Mouse (Mus musculus) lung, postnatal 0 days (tissue): ENCODE measurements around the gene Tnfrsf21. TPM values are rescaled to one million over a fixed set of nuclear protein-coding genes. Genes with fewer than 3 reads are reported as not detected.

Source experiments
- ATAC-seq: fragments of 200-750 bp; cut with Nextera tagmentation; 2 replicates; pipeline ENCODE4 v1.8.0; 2017; ENCODE audit warnings: moderate library complexity
- DNase-seq: peaks from one replicate; pipeline ENCODE4 v3.0.0-alpha.2; 2016; ENCODE audit warnings: low spot score
- H3K27ac ChIP-seq: fragments of 300-500 bp; sonication (generic); 2 replicates; pipeline ENCODE4 v1.5.1; 2014; ENCODE audit warnings: antibody characterized with exemption, mild to moderate bottlenecking, low read length, mixed read lengths
- H3K27me3 ChIP-seq: fragments of 300-500 bp; sonication (generic); replicated peaks from 2 replicates; pipeline ENCODE4 v1.6.1; 2014; ENCODE audit warnings: low read length, mixed read lengths; ENCODE audit not compliant: insufficient read depth
- H3K36me3 ChIP-seq: fragments of 300-500 bp; sonication (generic); 2 replicates; pipeline ENCODE4 v1.6.1; 2014; ENCODE audit warnings: low read length, mixed read lengths; ENCODE audit not compliant: insufficient read depth
- H3K4me1 ChIP-seq: fragments of 300-500 bp; sonication (generic); 2 replicates; pipeline ENCODE4 v1.6.1; 2014; ENCODE audit warnings: antibody characterized with exemption, low read depth, low read length, mixed read lengths; ENCODE audit not compliant: insufficient read depth
- H3K4me2 ChIP-seq: fragments of 300-500 bp; sonication (generic); replicated peaks from 2 replicates; pipeline ENCODE4 v1.6.1; 2014; ENCODE audit warnings: low read depth, mild to moderate bottlenecking, low read length, moderate library complexity, mixed read lengths
- H3K4me3 ChIP-seq: fragments of 300-500 bp; sonication (generic); 2 replicates; pipeline ENCODE4 v1.5.1; 2014; ENCODE audit warnings: low read depth, low read length
- H3K9ac ChIP-seq: fragments of 300-500 bp; sonication (generic); replicated peaks from 2 replicates; pipeline ENCODE4 v1.6.1; 2014; ENCODE audit warnings: low read depth, mild to moderate bottlenecking
- H3K9me3 ChIP-seq: fragments of 300-500 bp; sonication (generic); 2 replicates; pipeline ENCODE4 v1.6.1; 2016; ENCODE audit warnings: low read length, mixed read lengths
- CTCF ChIP-seq: IDR thresholded peaks from 2 replicates; pipeline ENCODE4 v1.5.1; 2016; ENCODE audit warnings: antibody characterized with exemption, mild to moderate bottlenecking
- EP300 ChIP-seq: IDR thresholded peaks from 2 replicates; pipeline ENCODE4 v1.6.1; 2016; ENCODE audit warnings: antibody characterized with exemption, mild to moderate bottlenecking, control low read depth
- WGBS: fragments of 180-500 bp; shearing (Covaris S2); extraction: QIAGEN DNeasy Blood & Tissue Kit; methylation state at CpG from one replicate; pipeline ENCODE4 v1.1.7; 2014; 5-methylcytosine and 5-hydroxymethylcytosine counted together
- polyA plus RNA-seq: library from polyadenylated mRNA; unstranded; fragments of >200 nt; fragmentation: Nextera tagmentation; extraction: Ambion mirVana; gene quantifications from 2 replicates; pipeline ENCODE4 v1.2.1, GENCODE M21; 2015

Gene Tnfrsf21
- 27.6 and 40.2 TPM in 2 replicates for polyA plus RNA-seq

GRCm38 (mm10) chr17:43016371-43017331 is at the start of gene Tnfrsf21:
Tnfrsf21 (plus strand) TSS chr17:43016555.
- peak within 1 kb of the TSS; percentile 99 for H3K4me2 ChIP-seq
- TF ChIP-seq CTCF (peak; percentile 89), EP300 (no peak)
- ATAC-seq: peak; percentile 95

GRCm38 (mm10) chr17:42968174-42968573 is 48.2 kb upstream of the Tnfrsf21 start:
- no peaks in the 10 kb centered on the region for H3K4me1 ChIP-seq
- H3K36me3 ChIP-seq: no peaks in the 10 kb centered on the region
- no peaks in the 10 kb centered on the region for H3K9me3 ChIP-seq
- WGBS: 80% methylated on average over 2 of the region's 2 CpGs
- no peak overlapping the region for H3K27ac ChIP-seq
- ATAC-seq: no peak
- no peak overlapping the region for H3K4me3 ChIP-seq
- no peak overlapping the region for H3K4me2 ChIP-seq
- H3K27me3 ChIP-seq: no peaks in the 10 kb centered on the region
- DNase-seq: no peak
- no peak for TF ChIP-seq CTCF
- TF ChIP-seq EP300: no peak
- no peak overlapping the region for H3K9ac ChIP-seq

More at GRCm38 (mm10) chr17:43016371-43017331, at the start of gene Tnfrsf21:
- peak within 1 kb of the TSS; percentile 72 for H3K4me3 ChIP-seq
- H3K4me1 ChIP-seq: no peaks in the 10 kb centered on the region
- 1% methylated on average over 73 of the region's 80 CpGs for WGBS
- no peaks in the 10 kb centered on the region for H3K36me3 ChIP-seq
- H3K9me3 ChIP-seq: no peaks in the 10 kb centered on the region
- peak within 1 kb of the TSS; percentile 46 for H3K9ac ChIP-seq
- H3K27ac ChIP-seq: peak within 1 kb of the TSS; percentile 57
- DNase-seq: peak; percentile 96
- H3K27me3 ChIP-seq: no peaks in the 10 kb centered on the region

- no peaks in the 10 kb centered on the region for H3K4me1 ChIP-seq
- ATAC-seq: peak; percentile 67
- H3K9ac ChIP-seq: no peak overlapping the region
- no peaks in the 10 kb centered on the region for H3K9me3 ChIP-seq
- H3K4me3 ChIP-seq: no peak overlapping the region
- H3K27me3 ChIP-seq: no peaks in the 10 kb centered on the region
- H3K36me3 ChIP-seq: no peaks in the 10 kb centered on the region
- H3K4me2 ChIP-seq: 0 out of 2 replicates have a peak overlapping the region, but pooled peaks have one; percentile 0
- 19% methylated on average over 18 of the region's 18 CpGs for WGBS
- DNase-seq: peak; percentile 61
- TF ChIP-seq CTCF (no peak), EP300 (peak; percentile 60; the same call in 1 of the 2 replicates)
- no peak overlapping the region for H3K27ac ChIP-seq
These were observed 40.9 kb upstream of the Tnfrsf21 start for GRCm38 (mm10) chr17:42975312-42975996.

- Histone ChIP-seq H3K27me3 (no peaks in the 10 kb centered on the region), H3K4me2 (no peak overlapping the region), H3K27ac (no peak overlapping the region), H3K36me3 (no peaks in the 10 kb centered on the region), H3K4me1 (no peaks in the 10 kb centered on the region), H3K9ac (no peak overlapping the region), H3K4me3 (no peak overlapping the region), H3K9me3 (no peaks in the 10 kb centered on the region)
- ATAC-seq (no peak), DNase-seq (no peak)
- TF ChIP-seq CTCF (no peak), EP300 (no peak)
- 67% methylated on average over 7 of the region's 7 CpGs for WGBS
These were observed 38.6 kb upstream of the Tnfrsf21 start for GRCm38 (mm10) chr17:42977766-42978165.

- WGBS: 52% methylated on average over 4 of the region's 4 CpGs
- Histone ChIP-seq H3K27ac (no peak overlapping the region), H3K4me1 (no peaks in the 10 kb centered on the region), H3K9ac (no peak overlapping the region), H3K27me3 (no peaks in the 10 kb centered on the region), H3K36me3 (no peaks in the 10 kb centered on the region), H3K4me3 (no peak overlapping the region), H3K4me2 (no peak overlapping the region), H3K9me3 (no peaks in the 10 kb centered on the region)
- TF ChIP-seq EP300 (no peak), CTCF (no peak)
- no peak for ATAC-seq
- no peak for DNase-seq
These were observed 38.0 kb upstream of the Tnfrsf21 start for GRCm38 (mm10) chr17:42978345-42978744.

- Histone ChIP-seq H3K36me3 (no peaks in the 10 kb centered on the region), H3K4me3 (no peak overlapping the region), H3K9ac (no peak overlapping the region), H3K4me2 (no peak overlapping the region), H3K27ac (peak overlapping the region; percentile 68), H3K9me3 (no peaks in the 10 kb centered on the region), H3K27me3 (no peaks in the 10 kb centered on the region), H3K4me1 (no peaks in the 10 kb centered on the region)
- TF ChIP-seq EP300 (peak; percentile 97), CTCF (no peak)
- peak; percentile 89 for ATAC-seq
- DNase-seq: peak; percentile 74
- WGBS: 54% methylated on average over 3 of the region's 3 CpGs
These were observed 34.5 kb upstream of the Tnfrsf21 start for GRCm38 (mm10) chr17:42981806-42982205.
